Mouse (Mus musculus): ENCODE results near the gene Stk32c.

The Stk32c gene

GRCm38 (mm10) chr7:139139921-139140461, 73.1 kb downstream of the Stk32c start:
- DNase-seq = no peak

GRCm38 (mm10) chr7:139136906-139137491, 76.1 kb downstream of the Stk32c start:
- no peak for DNase-seq

DNA sequence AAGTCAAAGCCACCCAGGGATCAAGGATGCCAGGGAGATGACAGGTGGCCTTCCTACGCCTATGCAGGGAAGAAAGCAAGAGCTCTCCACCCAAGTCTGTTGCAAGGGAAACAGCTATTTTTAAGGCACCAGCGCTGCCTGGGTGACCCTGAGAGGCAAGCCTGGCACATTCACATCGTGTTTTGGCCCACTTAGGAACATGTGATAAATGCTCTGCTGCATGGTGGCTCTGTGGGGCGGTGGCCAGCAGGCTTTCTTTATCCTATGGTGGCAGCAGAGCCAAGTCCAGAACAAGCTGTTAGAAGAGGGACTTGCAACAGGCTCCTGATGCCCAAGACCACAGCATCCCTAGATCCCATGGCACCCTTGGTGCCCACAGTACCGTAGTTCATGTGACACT, 77.9 kb downstream of the Stk32c start:
- no peak for DNase-seq

DNA sequence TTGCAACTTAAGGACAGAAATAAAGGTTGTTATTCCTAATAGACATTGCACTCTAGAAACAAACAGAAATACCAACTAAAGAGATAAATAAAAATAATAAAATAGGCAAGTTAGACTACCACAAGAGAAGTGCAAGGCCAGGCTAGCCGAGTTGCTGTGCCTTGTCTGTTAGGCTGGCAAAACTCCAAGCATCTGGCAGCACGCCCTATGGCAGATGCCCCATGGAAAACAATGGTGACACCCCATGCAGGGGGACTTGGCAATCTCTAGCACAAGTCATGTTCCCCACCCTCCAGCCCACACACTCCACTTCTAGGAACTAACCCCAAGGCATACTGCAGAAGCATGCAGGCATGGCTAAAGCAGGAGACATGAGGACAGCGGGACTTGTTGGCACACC, 79.7 kb downstream of the Stk32c start:
- peak; percentile 70 for DNase-seq

GRCm38 (mm10) chr7:139131538-139131937, 81.6 kb downstream of the Stk32c start:
- DNase-seq = no peak

- DNase-seq = no peak
These were observed 82.7 kb downstream of the Stk32c start for GRCm38 (mm10) chr7:139130361-139130760.

DNA sequence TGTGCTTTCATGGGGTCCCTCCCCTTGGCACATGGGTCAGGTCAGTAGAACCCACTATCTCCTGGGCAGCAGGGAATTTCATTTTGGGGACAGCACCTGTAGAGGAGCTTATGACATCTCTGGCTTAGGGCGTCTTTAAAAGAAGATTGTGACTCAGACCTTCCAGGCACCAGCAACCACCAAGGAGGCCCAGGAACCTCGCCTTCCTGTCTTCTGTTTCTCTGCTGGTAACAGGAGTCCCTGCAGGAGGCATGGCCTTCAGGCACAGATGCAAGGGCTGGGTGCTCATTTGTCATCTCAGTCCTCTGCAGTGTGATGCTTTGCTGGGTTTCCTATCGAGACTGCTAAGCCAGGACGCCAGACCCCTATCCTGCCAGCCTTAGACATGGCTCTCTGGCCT, 84.1 kb downstream of the Stk32c start:
- DNase-seq = no peak

- no peak for DNase-seq
These were observed 86.6 kb downstream of the Stk32c start for GRCm38 (mm10) chr7:139126549-139126948.

- DNase-seq = no peak
These were observed 87.2 kb downstream of the Stk32c start for GRCm38 (mm10) chr7:139125881-139126280.

- no peak for DNase-seq
These were observed 93.3 kb downstream of the Stk32c start for GRCm38 (mm10) chr7:139119775-139120153.

GRCm38 (mm10) chr7:139119152-139119774, 93.8 kb downstream of the Stk32c start:
- DNase-seq = peak; percentile 86

DNA sequence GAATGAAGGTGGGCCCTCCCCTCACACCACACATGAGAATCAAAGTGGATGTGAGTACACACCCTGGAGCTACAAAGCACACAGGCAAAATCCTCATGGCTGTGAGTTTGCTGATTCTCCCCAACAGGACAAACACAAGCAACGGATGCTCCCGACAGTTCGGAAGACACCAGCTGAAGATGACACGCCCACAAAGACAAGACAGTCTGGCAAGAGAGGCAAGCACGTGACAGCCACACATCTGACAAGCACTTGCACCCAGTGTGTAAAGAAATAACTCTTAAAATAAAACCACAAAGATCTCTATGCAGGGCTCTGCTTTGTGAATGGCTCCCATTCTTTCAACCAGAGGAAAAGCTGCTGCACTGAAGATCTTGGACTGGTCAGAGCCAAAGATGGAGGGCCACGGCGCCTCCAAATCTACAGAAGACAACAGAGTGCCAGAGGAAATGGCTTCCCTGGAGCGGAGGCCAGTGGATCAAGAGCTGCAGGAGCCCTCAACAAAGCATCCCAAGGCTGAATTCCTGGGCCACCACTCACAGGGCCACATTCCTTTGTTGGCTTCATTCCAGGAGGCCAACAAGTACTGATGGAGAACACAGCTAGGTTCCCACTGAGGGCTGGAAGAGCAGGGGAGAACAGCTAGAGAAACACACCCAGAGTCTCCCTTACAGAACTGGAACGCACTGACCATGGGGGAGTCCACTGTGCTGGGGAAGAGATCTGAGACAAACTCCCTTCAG, 105.0 kb downstream of the Stk32c start:
- no peak for DNase-seq

- DNase-seq = no peak
These were observed 107.4 kb downstream of the Stk32c start for GRCm38 (mm10) chr7:139105705-139106104.

- no peak for DNase-seq
These were observed 108.0 kb downstream of the Stk32c start for GRCm38 (mm10) chr7:139105076-139105475.

DNA sequence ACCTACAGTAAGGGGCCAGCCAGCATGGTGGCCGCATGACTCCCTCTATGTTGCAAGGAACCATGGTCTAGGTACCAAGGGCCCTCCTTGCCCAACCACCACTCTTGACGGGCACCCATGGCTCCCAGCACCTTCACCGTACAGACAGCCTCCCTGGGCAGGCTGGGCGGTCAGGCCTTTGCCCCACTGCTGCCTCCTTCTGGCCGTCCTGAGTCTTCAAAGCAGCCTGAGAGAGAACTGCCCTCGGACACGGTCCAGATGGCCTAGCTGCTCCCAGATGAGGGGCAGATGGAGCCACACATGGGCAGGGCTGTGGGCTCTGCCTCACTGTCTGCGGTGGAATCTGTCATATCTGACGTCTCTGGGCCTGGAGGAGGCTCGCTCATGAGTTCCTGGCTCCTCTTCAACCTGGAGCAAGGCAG, 109.1 kb downstream of the Stk32c start:
- DNase-seq = no peak

- no peak for DNase-seq
These were observed 111.3 kb downstream of the Stk32c start for GRCm38 (mm10) chr7:139101826-139102225.

DNA sequence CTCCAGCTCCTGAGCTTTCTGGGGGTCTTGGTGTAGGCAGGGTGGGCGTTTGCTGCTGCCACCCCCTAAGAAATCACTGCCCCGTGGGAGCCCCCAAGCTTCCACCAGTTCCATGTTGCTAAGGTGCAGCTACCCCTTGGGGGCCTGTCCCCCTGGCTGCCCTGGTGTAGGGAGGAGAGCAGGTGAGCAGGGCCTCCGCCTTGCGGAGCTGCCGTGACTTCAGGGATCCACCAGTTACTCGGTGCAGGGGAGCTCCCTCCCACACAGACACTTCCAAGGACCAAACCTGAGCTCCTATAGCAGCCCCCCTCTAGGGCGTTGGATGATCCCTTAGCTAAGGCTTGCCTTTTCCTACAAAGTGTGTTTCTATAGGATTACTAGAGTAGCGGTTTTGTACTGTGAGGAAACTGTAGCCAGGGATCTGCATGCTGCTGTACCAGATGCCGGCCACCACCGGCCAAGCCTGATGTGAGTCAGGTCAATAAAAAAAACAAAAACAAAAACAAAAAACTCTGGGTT, 111.8 kb downstream of the Stk32c start:
- DNase-seq = no peak

DNA sequence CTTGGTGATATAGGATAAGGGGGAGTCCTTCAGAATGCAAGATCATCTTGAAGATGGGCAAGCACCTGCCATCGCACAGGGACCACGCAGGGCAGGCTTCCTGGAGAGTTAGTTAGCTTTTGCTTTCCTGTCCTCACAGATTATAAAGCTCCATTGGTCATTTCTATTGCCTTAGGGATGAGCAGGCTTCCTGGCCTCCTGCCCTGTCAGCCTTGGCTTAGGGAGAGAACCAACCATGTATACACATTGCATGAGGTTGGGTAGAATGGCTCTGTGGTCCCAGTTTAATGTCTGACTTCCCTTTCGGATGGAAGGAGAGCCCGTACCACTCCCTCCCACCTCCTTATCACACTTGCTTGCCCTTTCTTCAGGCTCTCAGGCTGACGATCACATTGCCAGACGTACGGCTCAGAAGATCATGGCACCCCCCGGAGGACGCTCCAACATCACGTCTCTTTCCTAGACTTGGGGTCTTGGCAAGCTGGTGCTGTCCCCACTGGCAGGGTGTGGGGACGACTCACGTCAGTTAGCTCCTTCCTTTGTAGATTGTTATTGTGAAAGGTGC, 112.5 kb downstream of the Stk32c start:
- no peak for DNase-seq

DNA sequence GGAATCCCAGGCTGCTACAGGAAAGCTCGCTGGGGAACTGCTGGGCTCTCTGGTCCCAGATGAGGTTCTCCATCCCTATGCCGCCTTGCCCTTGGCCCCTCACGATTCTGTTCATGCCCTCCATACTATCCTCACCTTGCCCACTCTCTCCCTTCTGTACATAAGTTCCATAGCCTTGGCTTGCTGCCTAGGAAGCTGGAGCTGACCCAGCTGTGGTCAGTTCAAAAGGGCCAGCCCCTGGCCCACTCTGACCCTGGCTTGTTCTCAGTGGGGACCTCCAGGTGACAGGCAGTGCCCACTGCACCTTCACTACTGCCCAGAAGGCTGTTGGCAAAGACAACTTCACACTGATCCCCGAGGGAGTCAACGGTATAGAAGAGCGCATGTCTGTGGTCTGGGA, 116.7 kb downstream of the Stk32c start:
- DNase-seq = no peak

DNA sequence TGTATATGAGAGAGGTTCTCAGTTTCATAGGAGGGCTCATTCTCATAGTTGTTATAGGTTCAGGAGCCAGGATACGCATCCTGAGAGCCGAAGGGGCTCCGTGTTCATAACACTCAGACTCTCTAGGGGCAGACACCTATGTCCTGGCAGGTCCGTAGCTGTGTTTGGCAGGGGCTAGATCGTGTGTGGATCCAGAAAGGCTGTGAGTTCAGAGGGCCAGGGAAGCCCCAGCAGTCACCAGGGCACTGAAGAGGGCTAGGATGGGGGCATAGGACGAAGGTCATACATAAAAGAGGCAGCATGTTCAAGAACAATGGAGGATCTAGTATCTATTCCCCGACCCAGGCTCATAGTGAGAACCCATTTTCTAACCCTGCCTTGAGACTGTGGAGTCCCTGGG, 117.8 kb downstream of the Stk32c start:
- DNase-seq = no peak

DNA sequence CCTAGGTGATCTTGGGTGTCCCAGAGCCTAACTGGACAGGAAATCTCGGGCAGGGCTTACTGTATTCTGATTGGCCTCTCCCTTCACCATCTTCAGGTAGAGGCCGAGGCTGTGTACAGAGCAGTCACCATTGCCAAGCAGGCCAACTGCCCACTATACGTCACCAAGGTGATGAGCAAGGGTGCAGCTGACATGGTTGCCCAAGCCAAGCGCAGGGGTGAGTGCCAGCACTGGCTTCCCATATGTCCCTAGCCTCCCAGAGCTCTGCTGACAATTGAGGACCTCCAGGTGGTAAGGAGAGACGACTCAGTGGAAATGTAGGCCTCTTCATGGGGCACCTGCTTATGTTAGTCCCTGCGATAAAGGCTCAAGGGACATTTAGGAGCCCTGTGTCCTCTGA, 118.3 kb downstream of the Stk32c start:
- DNase-seq = no peak

- no peak for DNase-seq
These were observed 119.3 kb downstream of the Stk32c start for GRCm38 (mm10) chr7:139093781-139094180.

GRCm38 (mm10) chr7:139093124-139093523, 120.0 kb downstream of the Stk32c start:
- no peak for DNase-seq
